Mouse (Mus musculus) spleen, adult 2 months (tissue): ENCODE measurements around the gene Cpne6.

Source experiments
- CTCF ChIP-seq: fragments of 200-500 bp; IDR thresholded peaks from 2 replicates; pipeline ENCODE4 v1.5.1; 2011; ENCODE audit warnings: mild to moderate bottlenecking, inconsistent platforms; ENCODE audit not compliant: insufficient read depth, insufficient read length, insufficient replicate concordance; ENCODE audit errors: extremely low read depth
- POLR2A ChIP-seq: fragments of 200-500 bp; IDR thresholded peaks from 2 replicates; pipeline ENCODE4 v1.6.1; 2011; ENCODE audit warnings: low read depth, low read length, inconsistent platforms

GRCm38 (mm10) chr14:55563249-55563648, 53.0 kb downstream of the Cpne6 start:
- TF ChIP-seq CTCF (no peak), POLR2A (no peak)
